Mouse (Mus musculus) lung, adult 18-20 months (tissue): Measurements from ENCODE around the gene Gm3045.

Experiments used
- DNase-seq, 2 experiments: peaks; one replicate each; pipeline ENCODE4 v3.0.0; 2022; ENCODE audit warnings: mixed read lengths in 2 of 2

The Gm3045 gene

DNA sequence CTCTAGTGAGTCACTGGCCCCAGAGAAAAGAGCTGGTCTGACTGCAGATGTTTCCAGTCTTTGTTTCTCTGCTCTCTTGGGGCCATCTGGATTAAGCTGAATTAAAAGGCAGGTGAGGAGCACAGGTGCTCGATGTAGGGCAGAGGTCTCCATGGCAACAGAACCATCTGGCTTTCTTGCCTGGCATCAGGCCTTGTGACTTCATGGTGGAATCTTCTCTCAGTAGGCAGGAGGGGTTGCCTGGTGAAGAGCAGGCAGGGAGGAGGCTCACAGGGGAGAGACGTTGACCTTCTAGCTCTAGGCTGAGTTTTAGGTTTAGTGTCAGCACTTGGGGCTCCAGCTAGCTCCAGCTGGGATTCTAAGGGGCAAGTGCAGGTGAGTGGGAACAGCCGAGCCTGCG is at the start of gene Gm3045:
TSS of gene Gm3045 (plus strand) at position 230 of the 400 bp plus-strand sequence.
- DNase-seq: no peak

DNA sequence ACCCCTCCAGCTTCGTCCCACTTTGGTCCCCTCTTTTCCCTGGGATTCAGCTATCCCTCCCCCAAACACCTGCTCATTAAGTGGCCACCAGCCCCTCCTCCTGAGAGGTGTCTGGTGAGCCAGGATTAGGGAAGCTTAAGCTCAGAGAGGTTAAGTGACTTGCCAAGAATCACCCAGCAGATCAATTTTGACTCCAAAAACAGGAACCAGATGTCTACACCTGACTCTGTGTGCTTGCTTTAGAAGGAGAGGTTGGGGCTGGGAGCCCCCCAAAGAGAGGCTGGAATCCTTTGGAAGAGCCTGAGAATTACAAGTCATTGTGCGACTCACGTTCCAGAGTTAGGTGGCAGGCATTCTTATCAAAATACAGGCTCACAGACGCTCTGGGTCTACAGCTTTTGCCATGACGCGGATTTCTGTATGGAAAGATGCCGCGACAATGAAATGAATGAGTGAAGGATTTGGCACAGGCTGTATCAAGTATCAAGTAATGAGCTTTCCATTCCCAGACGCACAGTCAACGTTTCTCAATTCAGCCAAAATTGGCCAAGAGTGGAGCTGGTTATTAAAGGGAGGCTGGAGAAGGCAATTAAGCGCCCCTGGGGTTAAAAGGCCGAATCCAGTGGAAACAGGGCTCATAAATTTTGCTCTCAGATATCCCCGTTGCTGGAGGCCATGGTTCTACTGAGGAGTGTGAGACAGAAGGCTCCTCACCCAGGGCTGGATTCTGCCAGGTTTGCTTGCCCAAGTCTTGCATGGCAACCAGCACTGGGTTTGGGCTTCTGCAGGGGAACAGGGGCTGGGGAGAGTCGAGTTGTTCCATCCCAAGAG is 45.3 kb upstream of the Gm3045 start:
- DNase-seq: no peak

DNA sequence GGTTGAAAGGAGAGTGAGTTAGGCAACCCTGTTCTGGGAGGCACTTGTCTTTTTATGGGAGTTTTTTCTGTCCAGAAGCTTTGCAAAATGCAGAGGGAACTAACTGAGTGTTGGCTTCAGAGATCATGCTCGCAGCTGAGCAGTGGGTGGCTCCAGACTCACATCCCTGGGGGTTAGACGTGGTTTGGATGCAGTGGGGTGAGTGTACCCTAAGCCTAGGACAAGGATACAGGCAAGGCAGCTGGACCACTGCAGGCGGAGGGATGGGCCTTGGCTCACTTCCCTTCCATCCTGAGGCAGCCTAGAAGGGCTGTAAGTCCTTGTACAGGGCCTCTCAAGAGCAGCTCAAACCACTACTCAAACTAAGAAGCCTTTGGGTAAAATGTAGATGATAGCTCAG is 43.0 kb upstream of the Gm3045 start:
- no peak for DNase-seq

DNA sequence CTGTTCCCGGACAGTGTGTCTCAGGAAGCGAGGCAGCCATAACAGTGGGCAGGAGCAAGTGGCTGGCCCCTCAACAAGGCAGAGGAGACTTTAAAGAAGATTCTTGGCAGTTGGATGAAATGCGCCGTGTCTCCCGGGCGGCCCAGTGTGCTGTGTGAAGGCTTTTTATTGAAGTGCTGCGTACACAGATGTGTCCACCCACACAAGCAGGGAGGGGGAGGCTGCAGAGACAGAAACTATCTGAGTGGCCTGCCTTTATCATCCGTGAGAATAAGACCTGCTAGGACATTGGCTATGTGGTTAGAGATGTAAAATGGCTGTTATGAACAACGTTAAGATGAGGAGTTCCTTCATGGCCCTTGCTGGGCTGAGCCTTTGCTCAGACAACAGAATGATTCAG is 40.0 kb upstream of the Gm3045 start:
- no peak for DNase-seq

DNA sequence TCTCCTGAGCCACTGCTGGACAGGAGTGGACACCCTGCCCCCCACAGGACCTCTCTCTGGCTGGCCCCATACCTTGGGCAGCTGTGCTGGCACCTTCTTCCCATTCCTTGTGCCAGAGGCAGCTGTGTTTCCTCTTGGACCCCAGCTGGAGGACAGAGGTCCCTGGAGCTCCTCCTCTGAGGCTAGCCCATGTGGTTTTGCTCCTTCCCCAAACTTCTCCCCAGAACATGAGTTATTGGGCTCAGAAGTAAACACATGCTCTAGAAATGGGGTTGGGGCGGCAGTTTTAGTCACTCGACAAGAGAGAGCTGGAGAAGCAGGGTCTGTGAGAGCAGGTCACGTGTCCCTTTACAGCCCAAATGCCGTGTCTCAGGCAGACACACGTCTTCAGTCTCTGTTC is 39.0 kb upstream of the Gm3045 start:
- no peak for DNase-seq

DNA sequence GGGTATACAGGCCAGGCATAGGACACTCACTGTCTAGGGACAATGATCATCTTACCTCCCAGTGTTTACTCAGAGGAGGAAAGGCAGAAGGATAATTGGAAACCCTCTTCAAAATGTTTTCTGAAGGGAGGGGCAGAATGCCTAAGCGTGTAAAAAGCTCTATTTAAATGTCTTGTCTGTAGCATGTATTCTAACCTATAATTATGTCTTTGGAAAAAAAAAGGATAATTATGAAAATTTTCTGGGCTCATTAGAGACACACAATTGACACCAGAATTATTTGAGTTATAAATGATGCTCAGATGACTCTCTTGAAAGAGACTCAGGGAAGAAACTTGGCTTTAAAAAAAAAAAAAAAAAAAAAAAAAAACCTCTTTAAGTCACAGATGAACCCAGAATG is 38.4 kb upstream of the Gm3045 start:
- DNase-seq: no peak

DNA sequence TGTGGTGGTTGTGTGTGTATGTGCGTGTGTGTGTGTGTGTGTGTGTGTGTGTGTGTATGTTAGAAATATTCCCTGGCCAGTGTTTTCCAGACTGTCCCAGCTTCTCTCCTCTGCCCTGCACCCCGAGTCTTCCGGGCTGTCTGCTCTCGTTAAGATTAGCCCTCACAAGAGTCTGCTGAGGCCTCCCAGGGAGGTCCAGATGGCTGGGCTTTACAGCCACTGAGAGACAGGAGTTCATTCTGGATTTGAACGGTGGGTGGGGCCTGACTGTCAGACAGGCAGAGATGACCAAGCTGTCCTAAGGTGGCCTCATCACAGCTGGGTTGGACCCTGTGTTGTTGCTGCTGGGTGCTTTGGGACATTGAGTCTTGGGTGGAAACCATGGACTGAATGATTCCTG is 28.8 kb upstream of the Gm3045 start:
- DNase-seq: peak in 1 of 2 experiments; percentile 19

DNA sequence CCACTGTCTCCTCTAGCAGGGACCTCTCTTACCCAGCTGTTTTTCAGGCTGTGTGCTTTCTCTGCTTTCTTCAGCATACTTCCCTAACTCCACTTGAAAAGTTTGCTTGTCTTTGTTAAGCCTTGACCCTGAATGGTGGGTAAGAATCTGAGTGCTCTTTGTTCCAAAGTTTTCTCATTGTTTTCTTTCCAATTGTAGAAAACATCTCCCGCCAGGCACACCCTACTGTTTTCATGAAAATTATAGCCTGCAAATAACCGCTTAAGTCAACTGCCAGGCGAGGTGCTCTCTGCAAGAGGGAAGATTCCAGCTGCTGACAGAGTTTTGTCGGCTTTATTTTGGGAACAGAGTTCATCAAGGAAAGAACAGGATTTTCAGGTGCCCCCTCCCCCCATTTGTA is 25.2 kb upstream of the Gm3045 start:
- DNase-seq: no peak

DNA sequence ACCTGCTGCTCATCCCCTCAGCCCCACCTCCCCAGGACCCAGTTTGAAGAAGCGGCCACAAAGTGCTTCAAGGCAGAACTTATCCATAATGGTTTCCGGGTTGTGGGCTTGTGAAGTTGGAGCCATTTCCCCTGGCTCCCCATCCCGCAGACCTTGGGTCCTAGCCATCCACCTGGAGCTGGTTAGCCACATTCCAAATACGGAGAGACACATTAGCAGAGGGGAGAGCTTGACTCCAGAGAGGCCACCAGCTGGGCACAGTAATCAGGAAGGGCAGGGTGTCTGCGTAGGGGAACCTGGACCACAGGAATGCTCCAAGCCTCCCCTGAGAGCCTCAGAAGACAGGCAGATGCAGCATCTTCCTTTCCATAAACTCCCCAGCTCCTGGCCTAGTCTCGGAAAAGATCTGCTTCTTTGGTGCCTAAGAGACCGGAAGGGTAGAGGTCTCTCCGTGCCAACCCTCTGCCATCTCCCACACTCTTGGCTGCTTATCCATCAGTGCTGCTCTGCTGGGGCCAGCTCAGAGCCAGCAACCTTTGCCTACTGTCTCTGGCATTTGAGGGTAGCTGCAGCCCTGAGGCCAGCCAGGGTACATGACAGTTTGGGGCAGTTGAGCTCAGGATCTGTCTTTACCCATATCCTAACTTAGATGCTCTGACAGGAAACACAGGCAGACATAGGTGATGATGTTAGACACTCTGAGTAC is 22.9 kb upstream of the Gm3045 start:
- no peak for DNase-seq

DNA sequence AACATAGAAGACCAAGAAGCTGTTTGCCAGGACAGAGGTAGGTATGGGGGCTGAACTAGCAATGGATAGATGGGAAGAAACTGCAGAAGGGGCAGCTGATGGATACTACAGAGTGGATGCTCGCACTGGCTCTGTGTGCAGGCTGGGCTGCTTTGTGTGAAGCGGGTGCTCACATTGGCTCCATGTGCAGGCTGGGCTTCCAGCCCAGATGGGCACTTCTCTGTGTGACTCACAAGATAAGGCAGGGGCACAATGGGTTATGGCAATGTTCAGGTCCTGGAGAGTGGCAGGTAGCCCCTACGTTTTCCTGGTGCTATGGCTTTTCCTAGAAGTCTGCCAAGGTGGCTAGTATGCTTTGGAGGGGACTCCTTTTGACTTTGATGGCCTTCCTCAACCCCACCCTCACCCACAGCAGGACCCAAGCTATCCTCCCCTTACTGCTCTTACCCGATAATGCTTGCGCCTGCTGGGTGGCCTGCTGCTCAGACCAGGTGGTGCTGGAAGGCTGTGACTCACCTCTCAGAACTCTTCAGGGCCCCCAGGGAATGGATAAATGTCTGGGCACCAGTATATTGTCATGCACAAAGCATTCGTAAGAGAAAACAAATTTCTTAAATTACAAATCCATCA is 21.8 kb upstream of the Gm3045 start:
- DNase-seq: no peak

DNA sequence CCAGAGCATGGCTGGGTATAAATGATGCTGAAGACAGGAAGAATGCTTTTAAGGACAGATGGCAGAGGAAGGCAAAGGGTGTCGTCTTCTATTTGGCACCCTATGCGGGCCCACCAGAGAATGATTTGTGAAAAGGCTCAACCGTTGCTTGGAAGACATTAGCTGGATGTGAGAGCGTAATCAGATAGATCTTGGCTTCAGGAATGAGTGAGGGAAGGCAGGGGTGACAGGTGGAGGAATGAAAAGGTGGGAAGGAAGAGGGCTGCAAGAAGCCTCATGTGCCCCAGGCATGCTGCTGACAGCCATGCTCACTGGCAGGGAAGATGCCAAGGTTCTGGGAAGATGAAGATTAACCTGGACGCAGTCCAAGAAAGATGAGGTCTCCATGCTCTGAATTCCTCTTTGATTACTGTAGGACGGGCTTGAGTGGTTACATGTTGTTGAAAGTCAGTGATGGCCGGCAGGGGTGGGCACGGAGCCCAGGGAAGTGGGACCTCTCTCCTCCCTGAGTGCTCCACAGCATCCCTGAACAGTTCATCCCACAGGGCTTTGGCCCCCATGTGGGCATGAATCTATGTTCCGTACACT is 14.0 kb upstream of the Gm3045 start:
- no peak for DNase-seq

DNA sequence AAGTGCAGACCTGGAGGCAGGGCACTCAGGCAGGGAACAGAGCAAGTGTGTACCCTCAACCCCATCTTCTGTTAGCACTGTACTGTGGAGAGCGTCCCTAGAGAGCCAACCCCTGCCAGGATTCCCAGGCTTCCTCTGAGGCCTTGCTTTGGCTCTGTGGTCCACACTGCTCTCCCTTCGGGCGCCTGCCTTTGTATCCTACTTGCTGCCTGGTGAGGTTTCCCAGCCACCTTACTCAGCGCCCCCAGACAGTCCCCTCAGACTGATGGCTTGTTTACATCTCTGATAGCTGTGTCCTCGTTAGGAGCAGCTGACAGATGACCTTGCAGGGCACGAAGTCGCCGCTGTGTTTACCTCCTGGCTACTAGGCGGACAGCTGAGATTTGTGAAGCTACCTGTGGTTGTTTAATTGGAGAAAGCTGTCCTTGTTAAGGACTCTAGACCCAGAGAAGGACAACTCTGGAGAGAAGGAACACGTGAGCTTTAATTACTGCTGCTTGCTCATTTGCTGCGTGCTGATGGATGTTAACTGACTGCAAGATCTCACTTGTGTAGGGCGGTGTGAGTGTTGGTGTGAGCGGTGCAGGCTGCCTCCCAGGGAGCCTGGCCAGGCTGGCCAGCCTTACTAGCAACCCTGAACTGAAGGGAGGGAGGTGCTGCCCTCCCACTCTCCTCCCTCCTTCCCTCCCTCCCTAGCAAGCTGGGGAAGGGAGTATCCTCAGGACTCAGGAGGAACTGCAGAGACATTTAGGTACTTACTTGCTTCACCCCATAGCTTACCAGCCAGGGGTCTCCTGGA is 7.5 kb upstream of the Gm3045 start:
- DNase-seq: peak in 1 of 2 experiments; percentile 40

DNA sequence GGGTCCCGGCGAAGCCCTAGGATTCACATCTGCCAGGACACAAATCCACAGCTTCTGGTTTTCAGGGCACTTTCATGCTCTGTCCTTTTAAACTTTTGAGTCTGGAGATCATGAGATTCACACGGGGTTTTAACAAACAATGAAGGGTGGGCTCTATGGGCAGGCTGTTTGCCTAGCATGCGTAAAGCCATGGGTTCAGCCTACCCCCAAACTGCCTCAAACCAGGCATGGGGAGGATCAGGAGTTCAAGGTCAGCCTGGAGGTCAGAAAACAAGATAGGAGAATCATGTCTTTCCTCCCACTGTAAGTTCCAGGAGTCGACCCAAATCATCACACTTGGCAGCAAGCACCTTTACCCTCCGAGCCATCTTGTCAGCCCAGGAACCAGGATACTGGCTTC is 6.9 kb upstream of the Gm3045 start:
- DNase-seq: no peak

DNA sequence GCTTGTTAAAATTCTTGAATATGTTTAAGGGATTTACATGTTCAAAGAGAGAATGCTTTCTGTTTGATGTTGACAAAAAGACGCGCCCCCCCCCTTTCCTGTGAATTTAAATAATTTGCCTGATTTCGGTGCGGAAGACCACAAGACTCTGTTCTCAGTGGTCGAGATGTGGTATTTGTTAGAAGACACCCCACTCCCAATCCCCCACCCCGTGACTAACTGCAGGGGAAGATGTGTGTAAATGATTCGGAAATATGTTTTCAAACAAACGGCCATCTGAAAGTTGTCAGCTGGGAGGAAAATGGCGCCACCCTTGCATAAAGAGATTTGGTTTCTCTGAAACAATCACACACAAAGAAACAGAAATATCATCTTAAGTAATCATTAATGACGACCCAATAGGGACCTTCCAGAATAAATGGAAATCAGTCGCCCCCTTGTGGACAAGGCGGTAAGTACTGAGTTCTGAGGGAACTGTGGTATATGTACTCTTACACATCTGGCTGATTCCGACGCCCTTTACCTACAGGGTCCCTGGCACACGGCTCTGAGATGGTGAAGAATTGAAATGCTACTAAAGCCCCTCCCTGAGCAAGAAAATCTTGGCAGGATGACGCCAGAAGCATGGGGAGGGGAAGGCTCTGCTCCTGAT is 4.2 kb upstream of the Gm3045 start:
- peak; percentile 52 to 62 for DNase-seq

DNA sequence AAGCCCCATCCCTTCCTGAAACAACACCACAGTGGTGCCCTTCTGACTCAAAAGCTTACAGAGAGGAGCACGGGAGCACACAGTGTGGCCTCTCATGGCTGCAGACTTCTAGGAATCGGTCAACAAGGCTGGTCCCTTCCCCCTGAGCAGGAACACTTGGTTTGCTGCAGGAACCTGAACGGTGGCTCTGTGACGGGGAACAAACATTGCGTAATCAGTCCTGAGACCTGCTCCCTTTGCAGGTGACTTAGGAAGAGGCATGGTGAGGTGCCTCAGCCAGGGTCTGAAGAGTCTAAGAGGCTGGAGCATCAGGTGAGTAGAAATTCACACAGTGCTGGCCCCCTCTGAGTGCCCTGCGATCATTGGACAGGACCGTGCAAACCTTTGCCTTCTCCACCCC is 463 bp upstream of the Gm3045 start:
- DNase-seq: peak; percentile 28 to 61

DNA sequence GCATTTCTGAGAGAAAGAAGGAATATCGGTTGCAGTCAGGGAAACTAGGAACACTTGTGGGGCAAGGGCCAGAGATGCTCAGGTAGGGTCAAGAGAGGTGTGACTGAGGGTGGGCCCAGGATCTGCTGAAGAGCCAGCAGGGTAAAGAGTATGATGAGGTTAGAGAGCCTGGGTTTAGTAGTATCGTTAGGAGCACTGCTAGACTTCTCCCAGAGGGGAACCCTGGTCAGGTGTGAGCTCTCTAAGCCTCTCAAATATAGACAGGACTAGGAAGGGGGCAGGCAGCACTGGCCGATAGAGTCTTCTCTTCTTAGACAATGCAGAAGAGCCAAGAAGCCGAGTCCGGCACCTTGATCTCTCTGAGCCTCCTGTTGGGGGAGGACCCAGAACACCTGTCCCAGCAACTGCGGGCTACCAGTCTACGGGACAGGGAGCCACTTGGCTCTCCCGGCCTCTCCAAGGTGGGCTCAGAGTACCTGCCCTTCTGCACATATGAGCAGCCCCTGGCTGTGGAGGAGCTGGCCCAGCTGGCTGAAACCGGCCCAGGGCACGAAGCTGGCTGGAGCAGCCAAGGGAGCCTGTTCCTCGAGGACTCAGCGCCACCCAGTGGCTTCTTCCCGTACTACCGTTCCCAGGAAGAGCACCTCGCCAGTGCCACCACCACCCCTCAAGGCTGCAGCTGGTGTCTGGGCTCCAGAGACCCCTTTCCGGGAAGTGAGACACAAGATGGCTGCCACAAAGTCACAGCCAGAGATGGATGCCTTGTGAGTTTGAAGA is 2.5 kb downstream of the Gm3045 start:
- peak; percentile 36 to 58 for DNase-seq

DNA sequence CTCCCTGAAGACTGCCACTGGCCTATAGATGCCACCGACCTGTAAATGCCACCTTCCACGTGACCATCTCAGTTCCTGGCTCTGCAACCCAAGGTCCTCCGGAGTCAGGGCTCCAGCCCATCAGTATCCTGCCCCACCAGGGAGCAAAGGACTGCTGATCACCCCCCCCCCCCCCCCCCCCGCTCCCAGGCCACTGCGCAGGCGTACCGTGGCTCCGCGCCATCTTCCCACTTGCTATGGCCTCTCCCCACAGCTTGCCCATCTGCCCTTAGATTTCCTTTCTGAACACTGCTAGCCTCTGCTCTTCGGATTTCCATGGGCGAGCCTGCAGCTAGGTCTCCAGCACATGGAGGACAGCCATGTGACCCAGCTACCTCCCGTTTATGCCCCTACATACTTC is 6.1 kb downstream of the Gm3045 start:
- DNase-seq: no peak

DNA sequence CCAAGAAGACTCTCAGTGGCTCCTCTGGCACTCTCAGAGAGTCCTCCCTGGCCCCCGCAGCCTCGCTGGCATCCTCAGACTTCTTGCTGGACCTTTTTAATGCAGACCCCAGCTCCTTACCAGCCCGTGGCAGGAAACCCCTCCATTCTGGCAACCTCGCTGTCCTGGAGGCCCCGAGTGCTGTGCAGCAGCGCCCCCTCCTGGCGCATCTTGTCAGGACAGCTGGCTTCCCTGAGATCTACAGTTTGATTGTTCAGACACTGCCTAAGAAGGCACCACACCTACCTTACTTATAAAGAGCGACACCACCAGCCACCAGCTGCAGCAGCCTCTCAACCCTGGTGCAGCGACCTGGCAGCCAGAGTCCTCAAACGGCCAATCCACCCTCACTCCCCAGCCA is 7.1 kb downstream of the Gm3045 start:
- peak; percentile 18 to 32 for DNase-seq

DNA sequence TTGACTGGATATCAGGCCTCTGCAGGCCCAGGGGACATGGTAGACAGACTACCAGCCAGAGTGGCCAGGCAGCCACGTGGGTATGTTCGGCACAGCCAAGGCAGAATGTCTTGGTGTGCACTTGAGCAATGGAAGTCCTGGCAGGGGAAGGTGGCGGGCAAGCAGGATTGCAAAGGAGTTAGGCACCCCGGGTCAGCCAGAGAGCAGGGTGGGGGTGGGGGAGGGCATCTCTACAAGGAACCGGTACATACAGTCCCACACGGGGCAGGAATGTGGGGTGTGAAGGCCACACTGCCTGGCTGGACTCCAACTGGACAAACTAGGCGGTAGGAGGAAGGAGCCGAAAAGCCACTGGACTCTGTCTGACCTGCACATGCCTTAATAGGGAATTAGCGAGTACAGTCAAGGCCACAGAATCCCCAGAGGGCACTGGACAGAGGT is 7.9 kb downstream of the Gm3045 start:
- DNase-seq: peak; percentile 57 to 76

DNA sequence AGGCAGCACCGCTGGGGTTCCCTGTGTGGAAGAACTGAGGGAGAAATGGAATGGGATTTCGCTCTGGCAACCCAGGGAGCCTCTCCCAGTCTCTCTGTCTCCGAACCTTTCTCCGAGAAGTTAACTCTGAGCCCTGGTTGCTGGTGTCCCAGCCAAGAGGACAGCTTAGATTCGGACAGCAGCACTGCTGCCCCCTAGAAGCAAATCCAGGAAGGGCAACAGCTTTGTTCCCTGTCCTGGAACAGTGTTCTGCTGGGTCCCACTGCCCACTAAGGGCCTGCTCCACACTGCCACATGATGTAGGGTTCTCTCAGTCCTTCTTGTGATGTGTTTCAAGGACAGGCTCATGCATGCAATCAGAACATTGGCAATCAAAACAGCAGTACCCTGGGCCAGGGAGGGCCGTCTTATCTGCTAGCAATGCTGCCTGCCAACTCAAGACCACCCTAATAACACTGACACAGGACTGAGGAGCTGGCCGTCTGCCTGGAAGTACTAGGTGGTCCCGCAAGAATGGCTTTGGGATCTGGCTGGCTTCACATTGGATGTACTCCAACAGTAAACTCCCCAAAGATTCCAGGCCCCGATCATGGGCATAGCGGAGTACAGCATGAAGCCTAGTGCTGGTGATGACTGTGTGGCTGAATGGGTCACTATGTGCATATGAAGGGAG is 9.4 kb downstream of the Gm3045 start:
- no peak for DNase-seq
